Mouse (Mus musculus) spleen, adult 2 months (tissue): Measurements from ENCODE around the gene Rbbp8nl.

Experiments
- CTCF ChIP-seq: fragments of 200-500 bp; IDR thresholded peaks from 2 replicates; pipeline ENCODE4 v1.5.1; 2011; ENCODE audit warnings: mild to moderate bottlenecking, inconsistent platforms; ENCODE audit not compliant: insufficient read depth, insufficient read length, insufficient replicate concordance; ENCODE audit errors: extremely low read depth
- POLR2A ChIP-seq: fragments of 200-500 bp; IDR thresholded peaks from 2 replicates; pipeline ENCODE4 v1.6.1; 2011; ENCODE audit warnings: low read depth, low read length, inconsistent platforms

DNA sequence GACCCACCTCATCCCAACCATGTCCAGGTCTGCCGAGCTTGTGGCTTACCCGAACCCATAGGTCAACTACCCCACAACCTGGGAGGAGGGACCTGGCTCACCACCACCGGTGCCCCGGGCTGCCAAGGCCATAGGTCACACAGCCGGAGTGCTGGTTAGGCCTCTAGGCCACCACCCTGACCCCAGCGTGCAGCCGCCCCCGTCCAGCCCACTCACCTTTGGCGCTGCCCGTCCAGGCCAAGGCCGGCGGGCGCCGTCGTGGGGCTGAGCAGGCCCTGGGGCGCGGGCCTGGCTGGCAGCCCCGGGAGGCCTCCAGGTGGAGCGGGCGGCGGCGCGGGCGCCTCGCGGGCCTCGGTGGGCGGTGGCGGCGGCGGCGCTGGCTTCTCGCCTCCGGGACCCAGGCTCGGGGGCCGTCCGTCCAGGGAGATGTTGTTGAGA lies 16.8 kb downstream of the Rbbp8nl start:
- TF ChIP-seq CTCF (no peak), POLR2A (no peak)
